Mouse (Mus musculus) brown adipose tissue, adult 24 weeks (tissue): ENCODE measurements around the gene Wfdc13. TPM values are rescaled to one million over a fixed set of nuclear protein-coding genes. Genes with fewer than 3 reads are reported as not detected.
"Not testable (repeated sequence)": the region's sequence is repeated elsewhere in the genome, so short reads cannot be mapped to it uniquely, and the experiment has no call there.

Experiments
- H3K27ac ChIP-seq: fragments of 200-500 bp; replicated peaks from 2 replicates; pipeline ENCODE4 v1.5.1; 2012; ENCODE audit warnings: low read depth, mild to moderate bottlenecking, low read length
- H3K4me1 ChIP-seq: fragments of 200-500 bp; 2 replicates; pipeline ENCODE4 v1.6.1; 2012; ENCODE audit warnings: low read length, mixed read lengths; ENCODE audit not compliant: control insufficient read depth, insufficient read depth, insufficient read length
- H3K4me3 ChIP-seq: fragments of 200-500 bp; 2 replicates; pipeline ENCODE4 v1.5.1; 2012; ENCODE audit warnings: low read depth, mild to moderate bottlenecking, low read length, moderate library complexity; ENCODE audit not compliant: insufficient read depth
- polyA plus RNA-seq: library from polyadenylated mRNA; stranded (reverse); fragments of >200 nt; gene quantifications from 2 replicates; pipeline ENCODE4 v1.2.4, GENCODE M21; 2012; ENCODE audit not compliant: missing spikeins, insufficient read depth, insufficient read length

Gene Wfdc13
- polyA plus RNA-seq, 1 experiment, result not detected

DNA sequence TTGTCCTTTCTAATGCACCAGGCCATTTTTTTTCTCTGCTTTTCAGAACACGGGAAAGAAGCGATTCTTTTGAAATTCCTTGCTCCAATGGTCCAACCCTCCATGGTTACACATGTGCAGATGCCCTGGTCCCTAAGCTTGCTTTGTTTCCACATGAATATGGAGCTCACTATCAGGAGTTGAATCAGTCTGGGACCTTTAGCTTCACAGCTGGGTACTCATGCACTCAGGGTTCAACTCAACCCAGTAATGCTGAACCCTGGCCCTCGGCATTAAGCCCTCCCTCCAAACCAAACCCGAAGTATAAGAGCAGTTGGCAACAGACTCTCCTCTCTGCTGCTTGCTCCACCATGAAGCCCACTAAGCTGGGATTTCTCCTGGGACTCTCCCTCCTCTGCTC is 13.3 kb downstream of the Wfdc13 start, which contains the start of gene Spint4:
Spint4 (plus strand) TSS at position 301 of the 400 bp plus-strand sequence.
- H3K4me3 ChIP-seq, result no peak within 1 kb of the TSS
- no peaks in the 10 kb centered on the region for H3K4me1 ChIP-seq
- no peak within 1 kb of the TSS for H3K27ac ChIP-seq

GRCm38 (mm10) chr2:164700959-164701358 is 16.1 kb downstream of the Wfdc13 start:
- Histone ChIP-seq H3K4me1 (no peaks in the 10 kb centered on the region), H3K4me3 (no peak overlapping the region), H3K27ac (no peak overlapping the region)

GRCm38 (mm10) chr2:164701761-164702160 is 16.9 kb downstream of the Wfdc13 start:
- no peak overlapping the region for H3K4me3 ChIP-seq
- no peaks in the 10 kb centered on the region for H3K4me1 ChIP-seq
- no peak overlapping the region for H3K27ac ChIP-seq

GRCm38 (mm10) chr2:164704235-164704634 is 19.3 kb downstream of the Wfdc13 start:
- no peak overlapping the region for H3K4me3 ChIP-seq
- no peak overlapping the region for H3K27ac ChIP-seq
- H3K4me1 ChIP-seq, result no peaks in the 10 kb centered on the region

GRCm38 (mm10) chr2:164705328-164705727 is 20.4 kb downstream of the Wfdc13 start:
- Histone ChIP-seq H3K27ac (no peak overlapping the region), H3K4me1 (no peaks in the 10 kb centered on the region), H3K4me3 (no peak overlapping the region)

- Histone ChIP-seq H3K27ac (no peak overlapping the region), H3K4me3 (no peak overlapping the region), H3K4me1 (no peaks in the 10 kb centered on the region)
Measured at GRCm38 (mm10) chr2:164705991-164706390, 21.1 kb downstream of the Wfdc13 start.

DNA sequence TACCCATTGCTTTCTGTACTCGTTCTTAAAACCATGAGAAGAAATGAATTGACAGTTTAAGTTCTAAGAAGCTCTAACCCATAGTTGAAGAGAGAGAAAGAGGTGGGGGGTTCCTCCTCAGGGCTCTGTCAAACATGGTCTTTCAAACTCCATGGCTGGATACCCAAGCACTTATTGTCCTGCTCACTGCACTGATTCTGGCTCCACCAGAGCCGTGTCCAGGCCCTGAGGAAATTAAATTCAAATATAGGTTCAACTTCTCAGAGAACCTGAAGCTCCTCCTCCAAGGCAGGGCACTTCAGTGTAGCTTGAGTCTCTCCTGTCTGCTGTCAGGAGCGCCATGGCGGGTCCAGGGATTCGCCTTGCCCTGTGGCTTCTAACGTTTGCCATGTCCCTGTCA is 30.1 kb downstream of the Wfdc13 start, which contains the start of gene Spint5:
Spint5 (plus strand) TSS at position 301 of the 400 bp plus-strand sequence.
- Histone ChIP-seq H3K4me3 (no peak within 1 kb of the TSS), H3K4me1 (no peaks in the 10 kb centered on the region), H3K27ac (no peak within 1 kb of the TSS)

- H3K4me1 ChIP-seq, H3K4me3 ChIP-seq, H3K27ac ChIP-seq: not testable (repeated sequence)
Measured at GRCm38 (mm10) chr2:164716194-164716786, 31.4 kb downstream of the Wfdc13 start.

- Histone ChIP-seq H3K4me1 (no peaks in the 10 kb centered on the region), H3K4me3 (no peak overlapping the region), H3K27ac (no peak overlapping the region)
Measured at GRCm38 (mm10) chr2:164723276-164723675, 38.4 kb downstream of the Wfdc13 start.

DNA sequence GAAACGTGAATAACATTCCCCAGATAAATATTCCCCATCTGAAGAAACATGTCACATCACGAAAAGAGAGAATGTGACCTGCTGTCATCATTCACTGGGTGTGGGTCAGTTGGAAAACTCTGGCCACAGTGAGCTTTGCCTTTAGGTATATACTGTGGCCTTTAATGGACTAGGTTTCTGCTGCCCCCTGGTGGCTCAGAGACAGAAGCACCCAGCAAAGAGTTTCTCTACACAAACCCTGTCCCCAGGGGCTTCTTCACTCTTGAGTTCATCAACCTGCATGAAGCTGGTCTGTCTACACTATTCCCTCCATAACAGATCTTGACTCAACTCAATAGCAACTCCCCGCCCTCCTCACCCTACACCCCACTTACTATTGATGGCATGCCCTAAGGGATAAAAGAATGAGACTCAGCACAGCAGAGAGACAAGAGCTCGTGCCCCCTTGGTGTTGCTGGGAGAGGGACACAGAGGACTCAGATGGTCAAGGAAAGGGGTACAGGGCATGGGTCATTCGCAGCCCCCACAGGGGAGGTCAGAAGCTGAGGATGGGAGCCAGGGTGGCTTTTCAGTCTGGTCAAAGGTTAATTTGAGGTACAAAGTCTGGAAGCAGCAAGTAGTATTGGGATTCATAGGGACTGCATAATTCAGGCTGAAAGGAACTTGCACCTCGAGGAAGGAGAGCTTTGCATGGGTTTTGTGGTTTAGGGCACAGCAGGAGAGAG is 41.1 kb downstream of the Wfdc13 start:
- Histone ChIP-seq H3K27ac (no peak overlapping the region), H3K4me1 (no peaks in the 10 kb centered on the region), H3K4me3 (no peak overlapping the region)

GRCm38 (mm10) chr2:164731719-164732118 is 46.8 kb downstream of the Wfdc13 start:
- H3K27ac ChIP-seq, result no peak overlapping the region
- H3K4me1 ChIP-seq, result no peaks in the 10 kb centered on the region
- no peak overlapping the region for H3K4me3 ChIP-seq

GRCm38 (mm10) chr2:164733259-164733658 is 48.4 kb downstream of the Wfdc13 start:
- Histone ChIP-seq H3K4me3 (no peak overlapping the region), H3K27ac (no peak overlapping the region), H3K4me1 (no peaks in the 10 kb centered on the region)

DNA sequence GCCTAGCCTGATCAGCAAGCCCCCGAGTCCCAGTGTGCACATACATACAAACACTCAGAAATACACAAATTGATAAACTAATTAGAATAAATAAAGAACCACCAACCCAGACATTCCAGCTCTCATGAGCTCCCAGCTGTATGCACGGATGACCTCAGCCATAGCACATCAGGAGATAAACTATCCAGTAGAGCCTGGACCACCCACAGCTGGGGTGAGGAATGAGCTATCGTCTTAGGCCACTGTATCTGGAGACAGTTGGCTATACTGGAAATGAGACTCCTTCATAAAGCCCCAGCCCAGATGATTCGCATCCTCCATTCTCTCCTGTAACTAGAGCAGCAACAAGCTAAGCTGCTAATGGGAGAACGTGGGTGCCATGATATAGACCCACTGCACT is 49.9 kb downstream of the Wfdc13 start:
- H3K4me1 ChIP-seq, result no peaks in the 10 kb centered on the region
- no peak overlapping the region for H3K27ac ChIP-seq
- H3K4me3 ChIP-seq, result no peak overlapping the region

GRCm38 (mm10) chr2:164735446-164735845 is 50.5 kb downstream of the Wfdc13 start:
- H3K4me1 ChIP-seq, result no peaks in the 10 kb centered on the region
- no peak overlapping the region for H3K27ac ChIP-seq

More at GRCm38 (mm10) chr2:164735446-164735845, 50.5 kb downstream of the Wfdc13 start:
- no peak overlapping the region for H3K4me3 ChIP-seq
